Mouse (Mus musculus) embryonic fibroblast, embryonic 13.5 days (primary cell): Measurements from ENCODE around the gene Cdca5. TPM values are rescaled to one million over a fixed set of nuclear protein-coding genes. Genes with fewer than 3 reads are reported as not detected.
A peak's percentile ranks its signal among the peaks of the same experiment; 100 is the strongest.

Source experiments
- H3K27ac ChIP-seq: 2 replicates; pipeline ENCODE4 v1.5.1; 2012; ENCODE audit warnings: low read length, control low read depth, inconsistent platforms; ENCODE audit not compliant: insufficient read depth
- H3K4me1 ChIP-seq: 2 replicates; pipeline ENCODE4 v1.6.1; 2011; ENCODE audit warnings: low read length; ENCODE audit not compliant: control insufficient read depth, insufficient read depth
- H3K4me3 ChIP-seq: 2 replicates; pipeline ENCODE4 v1.5.1; 2011; ENCODE audit warnings: mild to moderate bottlenecking, control low read depth, low read length; ENCODE audit not compliant: insufficient read depth
- CTCF ChIP-seq: IDR thresholded peaks from 2 replicates; pipeline ENCODE4 v1.5.1; 2011; ENCODE audit warnings: mild to moderate bottlenecking, control low read depth, low read length, moderate library complexity, borderline replicate concordance; ENCODE audit not compliant: insufficient read depth
- POLR2A ChIP-seq: IDR thresholded peaks from 2 replicates; pipeline ENCODE4 v1.6.1; 2011; ENCODE audit warnings: low read depth, mild to moderate bottlenecking, control low read depth, low read length, moderate library complexity
- polyA plus RNA-seq: library from polyadenylated mRNA; stranded (reverse); fragments of >200 nt; gene quantifications from 2 replicates; pipeline ENCODE4 v1.2.4, GENCODE M21; 2011; ENCODE audit warnings: low read depth; ENCODE audit not compliant: missing spikeins, insufficient read length

Cdca5 gene
- polyA plus RNA-seq, 1 experiment: 12.9 TPM

DNA sequence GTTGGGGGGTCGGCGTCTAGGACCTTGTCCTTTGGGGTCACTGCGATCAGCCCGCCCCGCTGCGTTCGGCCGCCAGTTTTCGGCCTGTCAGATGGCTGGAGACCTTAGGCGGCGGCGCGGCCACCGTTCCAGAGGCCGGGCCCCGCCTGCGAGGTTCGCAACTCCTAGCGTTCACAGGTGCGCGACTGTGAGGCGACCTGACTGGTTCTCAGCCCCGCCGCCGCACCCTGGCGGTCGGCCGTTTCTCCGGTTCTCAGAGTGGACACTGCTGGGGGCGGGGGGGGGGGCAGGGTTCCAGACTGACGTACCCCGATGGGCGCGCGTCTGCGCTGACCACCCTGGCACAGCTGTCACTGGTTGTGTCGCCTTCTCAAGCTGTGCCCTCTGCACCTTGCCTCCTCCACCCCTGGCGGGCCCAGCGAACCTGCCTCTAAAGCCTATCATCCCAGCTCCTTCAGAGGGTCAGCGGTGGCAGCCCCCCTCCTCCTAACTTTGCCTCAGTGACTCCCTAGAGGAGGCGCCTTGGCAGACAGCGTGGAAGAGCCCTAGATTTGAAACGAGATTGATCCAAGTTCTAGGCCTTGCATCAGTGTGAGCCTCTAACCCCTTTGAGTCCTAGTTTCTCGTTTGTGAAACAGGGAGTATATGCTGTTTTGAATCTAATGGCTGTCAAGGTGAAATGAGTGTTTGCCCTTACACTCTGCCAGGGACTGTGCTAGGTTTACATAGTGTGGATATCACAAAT is 37.5 kb upstream of the Cdca5 start:
- H3K4me3 ChIP-seq: peak overlapping the region; percentile 63
- TF ChIP-seq POLR2A (no peak), CTCF (no peak)
- no peaks in the 10 kb centered on the region for H3K4me1 ChIP-seq
- peak overlapping the region; percentile 96 for H3K27ac ChIP-seq

DNA sequence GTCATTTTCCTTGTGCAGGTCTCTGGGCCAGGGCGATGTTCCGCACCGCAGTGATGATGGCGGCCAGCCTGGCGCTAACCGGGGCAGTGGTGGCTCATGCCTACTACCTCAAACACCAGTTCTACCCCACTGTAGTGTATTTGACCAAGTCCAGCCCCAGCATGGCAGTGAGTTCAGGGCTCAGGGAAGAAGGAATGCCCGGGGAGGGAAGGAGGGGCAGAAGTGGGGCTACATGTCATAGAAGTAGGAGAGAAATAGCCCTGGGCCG is 37.0 kb upstream of the Cdca5 start:
- 0 out of 2 replicates have a peak overlapping the region, but pooled peaks have one; percentile 23 for H3K27ac ChIP-seq
- peak overlapping the region; percentile 63 for H3K4me3 ChIP-seq
- no peaks in the 10 kb centered on the region for H3K4me1 ChIP-seq
- TF ChIP-seq CTCF (no peak), POLR2A (no peak)

DNA sequence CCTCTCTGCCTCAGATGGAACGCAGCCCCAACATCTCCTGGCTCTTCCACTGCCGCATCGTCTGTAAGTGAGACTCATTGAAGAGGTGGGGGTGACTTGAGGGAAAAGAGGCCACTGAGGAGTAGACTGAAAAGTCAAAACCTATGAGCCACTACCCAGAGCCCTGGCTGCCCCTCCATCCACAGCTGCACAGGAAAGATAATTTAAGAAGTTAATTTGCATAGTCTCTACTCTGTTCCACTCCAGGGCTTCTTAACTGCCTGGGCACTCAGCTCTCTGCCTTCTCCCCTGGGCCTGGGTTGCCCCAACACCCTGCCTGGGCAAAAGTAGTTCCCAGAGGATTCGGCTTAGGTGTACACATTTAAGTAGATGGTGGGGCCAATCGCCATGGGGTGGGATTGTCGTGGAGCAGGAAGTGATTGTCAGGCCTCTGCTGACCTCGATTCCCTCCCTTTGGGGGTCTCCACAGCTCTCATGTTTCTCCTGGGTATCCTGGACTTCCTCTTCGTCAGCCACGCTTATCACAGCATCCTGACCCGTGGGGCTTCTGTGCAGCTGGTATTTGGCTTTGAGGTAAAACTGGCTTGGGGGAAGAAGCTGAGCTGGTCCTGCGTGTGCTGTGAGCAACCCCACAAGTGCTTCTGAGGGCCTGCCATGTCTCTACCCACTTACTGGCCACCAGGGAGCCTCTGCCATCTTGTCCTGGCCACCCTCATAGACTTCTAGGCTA is 35.9 kb upstream of the Cdca5 start:
- Histone ChIP-seq H3K4me1 (no peaks in the 10 kb centered on the region), H3K4me3 (no peak overlapping the region), H3K27ac (no peak overlapping the region)
- no peak for TF ChIP-seq POLR2A
- no peak for TF ChIP-seq CTCF

DNA sequence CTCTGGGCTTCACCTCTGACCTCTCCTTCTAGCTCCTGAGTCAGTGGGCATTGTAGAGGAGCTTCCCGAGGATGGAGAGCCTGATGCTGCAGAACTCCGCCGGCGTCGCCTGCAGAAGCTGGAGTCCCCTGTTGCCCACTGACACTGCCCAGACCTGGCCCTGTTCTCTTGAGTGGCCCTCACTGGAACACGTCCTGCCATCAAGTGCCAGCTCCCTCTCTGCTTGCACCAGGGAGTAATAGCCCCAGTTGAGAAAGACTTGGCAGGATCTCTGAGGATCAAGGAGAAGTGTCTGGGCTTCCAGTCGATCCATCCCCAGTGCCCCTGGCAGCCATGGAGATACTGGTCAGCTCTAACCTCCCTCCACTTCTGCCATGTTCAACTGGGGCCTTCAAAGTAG is 32.3 kb upstream of the Cdca5 start:
- no peak for TF ChIP-seq CTCF
- TF ChIP-seq POLR2A: 0 out of 2 replicates have a peak, but pooled peaks have one; percentile 1
- Histone ChIP-seq H3K27ac (no peak overlapping the region), H3K4me3 (no peak overlapping the region), H3K4me1 (no peaks in the 10 kb centered on the region)

DNA sequence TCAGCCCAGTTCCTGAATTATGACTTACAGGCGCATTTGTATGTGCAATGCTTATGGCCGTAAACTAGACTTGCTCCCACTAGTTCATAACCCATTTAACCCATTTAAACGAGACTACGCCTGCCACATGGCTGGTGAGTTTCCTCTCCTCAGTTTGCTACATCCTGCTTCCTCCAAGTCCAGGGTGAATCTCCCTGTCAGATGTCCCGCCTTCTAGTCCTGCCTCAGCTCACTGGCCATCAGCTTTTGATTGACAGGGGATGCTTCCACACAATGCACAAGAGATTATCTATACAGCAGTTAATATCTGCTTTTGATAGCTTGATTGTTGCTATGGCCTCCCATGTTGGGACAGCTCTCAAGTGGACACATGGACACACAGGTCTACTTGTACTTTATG is 30.5 kb upstream of the Cdca5 start:
- no peak overlapping the region for H3K4me3 ChIP-seq
- TF ChIP-seq POLR2A (no peak), CTCF (no peak)

DNA sequence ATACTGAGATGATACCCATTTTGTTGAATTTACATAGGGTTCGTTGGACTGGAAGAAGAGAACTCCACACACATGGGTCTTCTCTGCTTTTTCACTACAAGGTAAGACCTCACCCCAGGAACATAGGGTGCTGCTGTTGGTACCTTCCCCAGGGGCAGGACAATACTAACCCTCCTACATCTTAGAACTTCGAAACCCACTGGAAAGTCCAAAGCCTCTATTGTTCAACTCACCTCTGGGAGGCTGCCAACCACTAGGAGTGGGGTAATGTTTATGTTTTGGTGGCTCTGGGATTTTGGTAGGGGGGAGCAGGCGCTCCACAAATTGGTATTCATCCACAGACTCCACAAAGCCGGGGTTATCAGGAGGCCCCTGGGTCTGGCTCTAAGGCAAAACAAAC is 28.1 kb upstream of the Cdca5 start:
- H3K27ac ChIP-seq: no peak overlapping the region
- peak overlapping the region; percentile 87 for H3K4me3 ChIP-seq
- TF ChIP-seq POLR2A (no peak), CTCF (no peak)
- H3K4me1 ChIP-seq: peaks cover 4% of the 10 kb centered on the region; the same call in 1 of the 2 replicates

More for the DNA sequence above, 30.5 kb upstream of the Cdca5 start:
- peaks cover 4% of the 10 kb centered on the region; the same call in 1 of the 2 replicates for H3K4me1 ChIP-seq
- H3K27ac ChIP-seq: no peak overlapping the region

DNA sequence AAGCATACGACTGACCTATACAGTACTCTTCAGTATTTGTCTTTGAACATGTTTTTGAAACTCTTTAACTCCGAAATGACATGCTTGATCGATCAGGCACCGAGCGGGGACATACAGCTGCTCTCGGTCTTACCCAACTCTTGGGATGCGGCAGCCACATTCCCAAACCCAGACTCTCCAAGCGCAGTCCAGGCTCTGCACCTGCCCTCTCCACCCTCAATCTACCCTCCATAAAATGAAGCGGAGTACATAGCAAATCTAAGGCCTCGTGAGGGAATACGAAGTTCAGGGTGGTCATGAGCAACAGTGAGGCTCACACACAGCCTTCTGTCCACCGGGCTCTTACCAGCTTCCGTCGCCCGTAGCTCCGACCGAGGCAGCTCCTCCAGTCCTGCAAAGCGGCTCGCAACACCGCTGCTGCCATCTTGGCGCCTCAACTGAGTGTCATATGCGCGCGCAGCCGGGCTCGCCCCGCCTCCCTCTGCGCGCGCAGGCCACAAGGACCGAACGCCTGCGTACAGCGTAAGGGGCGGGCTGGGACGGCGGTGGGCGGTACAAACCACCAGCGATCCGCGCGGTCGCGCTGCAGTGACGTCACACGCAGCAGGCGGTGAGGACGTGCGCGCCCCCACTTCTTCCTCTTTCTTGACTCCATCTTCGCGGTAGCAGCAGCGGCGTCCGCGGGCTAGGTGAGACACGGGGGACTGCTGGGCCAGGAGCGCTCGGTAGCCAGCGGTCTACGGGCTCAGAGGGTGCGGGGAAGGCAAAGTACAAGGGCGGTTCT is 27.3 kb upstream of the Cdca5 start, which contains the start of the genes Mrpl49 and Fau:
Mrpl49 (minus strand) TSS at position 473 of the 784 bp plus-strand sequence.
Fau (plus strand) TSS at position 532 of the 784 bp plus-strand sequence.
- TF ChIP-seq CTCF (no peak), POLR2A (peak; percentile 94)
- peak within 1 kb of the TSS; percentile 44 for H3K27ac ChIP-seq
- H3K4me1 ChIP-seq: peaks cover 4% of the 10 kb centered on the region; the same call in 1 of the 2 replicates
- peak within 1 kb of the TSS; percentile 88 for H3K4me3 ChIP-seq

DNA sequence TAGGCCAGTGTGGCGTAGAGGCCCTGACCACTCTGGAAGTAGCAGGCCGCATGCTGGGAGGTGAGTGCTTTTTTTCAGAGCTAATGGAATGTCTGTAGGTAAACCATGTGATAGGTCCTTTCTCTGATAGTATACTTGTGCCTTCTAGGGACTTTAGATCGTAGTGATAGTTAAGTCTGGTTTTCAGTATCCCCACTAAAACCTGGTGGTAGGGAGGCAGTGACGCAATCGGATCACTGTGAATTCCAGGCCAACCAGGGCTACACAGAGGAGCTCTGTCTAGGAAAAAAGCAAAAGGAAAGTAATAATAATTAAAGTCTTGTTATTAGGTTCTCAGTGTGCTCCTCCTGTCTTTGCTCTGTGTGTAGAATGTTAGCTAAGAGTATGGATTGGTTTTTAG is 26.3 kb upstream of the Cdca5 start:
- H3K27ac ChIP-seq: peak overlapping the region; percentile 44; the same call in 1 of the 2 replicates
- peaks cover 4% of the 10 kb centered on the region; the same call in 1 of the 2 replicates for H3K4me1 ChIP-seq
- TF ChIP-seq POLR2A (no peak; the same call in 1 of the 2 replicates), CTCF (no peak)

DNA sequence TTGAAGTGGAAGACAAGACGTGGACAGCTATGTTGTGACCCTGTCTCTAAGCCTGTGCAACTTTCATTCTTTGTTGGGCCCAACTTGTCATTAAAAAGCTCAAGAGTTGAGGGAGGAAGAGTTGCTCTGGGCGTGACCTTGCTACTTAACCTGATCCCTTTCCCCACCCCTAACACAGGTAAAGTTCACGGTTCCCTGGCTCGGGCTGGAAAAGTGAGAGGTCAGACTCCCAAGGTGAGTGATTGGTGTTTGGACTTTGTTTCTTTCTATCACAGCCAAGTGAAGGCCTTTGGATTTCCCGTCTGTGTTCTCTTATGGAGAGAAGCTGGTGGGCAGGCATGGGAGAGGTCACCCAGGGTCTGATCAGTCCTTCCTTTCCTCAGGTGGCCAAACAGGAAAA is 25.8 kb upstream of the Cdca5 start:
- H3K27ac ChIP-seq: 0 out of 2 replicates have a peak overlapping the region, but pooled peaks have one; percentile 44

More for the DNA sequence above, 26.3 kb upstream of the Cdca5 start:
- peak overlapping the region; percentile 88 for H3K4me3 ChIP-seq

DNA sequence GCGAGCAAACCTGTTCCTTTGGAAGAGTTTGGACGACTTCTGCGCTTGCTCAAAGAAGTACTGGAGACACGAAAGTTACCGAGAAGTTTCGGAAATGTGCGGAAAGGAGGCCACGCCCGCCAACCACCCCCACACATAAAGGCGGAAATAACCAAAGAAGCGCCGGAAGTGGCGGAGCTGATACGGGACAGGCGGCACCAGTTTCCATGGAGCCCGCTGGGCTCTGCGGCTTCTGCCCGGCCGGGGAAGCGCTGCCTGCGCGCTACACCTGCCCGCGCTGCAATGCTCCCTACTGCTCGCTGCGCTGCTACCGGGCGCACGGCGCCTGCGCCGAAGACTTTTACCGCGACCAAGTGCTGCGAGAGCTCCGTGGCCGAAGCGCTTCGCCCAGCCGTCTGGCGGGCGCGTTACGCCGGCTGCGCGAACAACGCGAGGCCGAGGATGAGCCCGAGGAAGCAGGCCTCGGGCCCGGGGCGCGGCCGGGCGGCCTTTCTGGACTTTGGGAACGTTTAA is 23.7 kb upstream of the Cdca5 start, which contains the start of gene Znhit2:
Znhit2 (plus strand) TSS at position 172 of the 513 bp plus-strand sequence.
- H3K4me1 ChIP-seq: peaks cover 4% of the 10 kb centered on the region; the same call in 1 of the 2 replicates
- H3K27ac ChIP-seq: peak within 1 kb of the TSS; percentile 84
- no peak for TF ChIP-seq CTCF
- TF ChIP-seq POLR2A: peak; percentile 68

More for the DNA sequence above, 25.8 kb upstream of the Cdca5 start:
- TF ChIP-seq POLR2A (no peak), CTCF (no peak)
- Histone ChIP-seq H3K4me3 (peak overlapping the region; percentile 88), H3K4me1 (peaks cover 4% of the 10 kb centered on the region; the same call in 1 of the 2 replicates)

More for the DNA sequence above, 23.7 kb upstream of the Cdca5 start, which contains the start of gene Znhit2:
- H3K4me3 ChIP-seq: peak within 1 kb of the TSS; percentile 60
